Mouse (Mus musculus) embryonic facial prominence, embryonic 11.5 days (tissue): ENCODE results near the gene Arih2. TPM values are rescaled to one million over a fixed set of nuclear protein-coding genes. Genes with fewer than 3 reads are reported as not detected.

Experiments used
- ATAC-seq: fragments of 200-750 bp; cut with Nextera tagmentation; replicated peaks from 2 replicates; pipeline ENCODE4 v1.8.0; 2017; ENCODE audit warnings: low read depth; ENCODE audit not compliant: insufficient number of reproducible peaks, low FRiP score, low TSS enrichment
- DNase-seq: peaks from one replicate; pipeline ENCODE4 v3.0.0-alpha.2; 2015; ENCODE audit warnings: low spot score
- H3K27ac ChIP-seq: fragments of 300-500 bp; sonication (generic); replicated peaks from 2 replicates; pipeline ENCODE4 v1.5.1; 2014; ENCODE audit warnings: mild to moderate bottlenecking, low read depth, low read length, control low read depth
- H3K27me3 ChIP-seq: fragments of 300-500 bp; sonication (generic); 2 replicates; pipeline ENCODE4 v1.6.1; 2014; ENCODE audit warnings: mild to moderate bottlenecking, low read length, moderate library complexity, mixed read lengths; ENCODE audit not compliant: control insufficient read depth, insufficient read depth
- H3K36me3 ChIP-seq: fragments of 300-500 bp; sonication (generic); replicated peaks from 2 replicates; pipeline ENCODE4 v1.6.1; 2014; ENCODE audit warnings: low read depth, mild to moderate bottlenecking, low read length, moderate library complexity, mixed read lengths; ENCODE audit not compliant: control insufficient read depth, insufficient read depth
- H3K4me1 ChIP-seq: fragments of 300-500 bp; sonication (generic); 2 replicates; pipeline ENCODE4 v1.6.1; 2014; ENCODE audit warnings: low read length, mixed read lengths; ENCODE audit not compliant: control insufficient read depth, insufficient read depth
- H3K4me2 ChIP-seq: fragments of 300-500 bp; sonication (generic); 2 replicates; pipeline ENCODE4 v1.6.1; 2014; ENCODE audit warnings: low read depth, mild to moderate bottlenecking, control low read depth, low read length, moderate library complexity
- H3K4me3 ChIP-seq: fragments of 300-500 bp; sonication (generic); 2 replicates; pipeline ENCODE4 v1.5.1; 2014; ENCODE audit warnings: low read depth, low read length, control low read depth
- H3K9ac ChIP-seq: fragments of 300-500 bp; sonication (generic); replicated peaks from 2 replicates; pipeline ENCODE4 v1.6.1; 2014; ENCODE audit warnings: mild to moderate bottlenecking, control low read depth, low read length
- H3K9me3 ChIP-seq: fragments of 300-500 bp; sonication (generic); replicated peaks from 2 replicates; pipeline ENCODE4 v1.6.1; 2016; ENCODE audit warnings: mild to moderate bottlenecking, low read length, inconsistent platforms, mixed read lengths; ENCODE audit not compliant: control insufficient read depth
- WGBS: fragments of 180-500 bp; shearing (Covaris S2); extraction: QIAGEN DNeasy Blood & Tissue Kit; methylation state at CpG from one replicate; pipeline ENCODE4 v1.1.7; 2014; 5-methylcytosine and 5-hydroxymethylcytosine counted together
- polyA plus RNA-seq: library from polyadenylated mRNA; unstranded; fragments of >200 nt; fragmentation: Nextera tagmentation; extraction: Ambion mirVana; gene quantifications from 2 replicates; pipeline ENCODE4 v1.2.1, GENCODE M21; 2014

The Arih2 gene
- polyA plus RNA-seq, 1 experiment from 2014 or later: 44.1 TPM

DNA sequence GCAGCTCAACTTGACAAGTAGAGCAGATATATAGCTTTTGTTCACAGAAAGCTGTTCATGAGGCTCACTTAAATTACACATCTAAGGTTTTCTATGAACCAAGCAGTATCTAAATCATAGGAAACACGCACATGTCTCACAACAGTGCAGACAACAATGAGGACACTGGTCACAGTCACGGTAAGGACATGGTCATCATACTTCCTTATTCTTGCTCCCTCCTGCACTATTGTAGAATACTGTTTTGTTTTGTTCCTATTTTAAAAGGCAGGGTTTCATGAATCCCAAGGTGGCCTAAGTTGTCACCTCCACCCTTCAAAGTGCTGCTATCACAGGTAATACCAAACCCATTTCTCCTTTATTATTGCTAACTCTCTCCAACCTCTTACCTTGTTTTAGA, 9.4 kb downstream of the Arih2 start:
- no peak overlapping the region for H3K4me2 ChIP-seq
- no peaks in the 10 kb centered on the region for H3K4me1 ChIP-seq
- no peak for DNase-seq
- no peak overlapping the region for H3K27ac ChIP-seq
- no peaks in the 10 kb centered on the region for H3K9me3 ChIP-seq
- H3K4me3 ChIP-seq: no peak overlapping the region
- no peak overlapping the region for H3K9ac ChIP-seq
- ATAC-seq: no peak
- no peaks in the 10 kb centered on the region for H3K27me3 ChIP-seq
- no peaks in the 10 kb centered on the region for H3K36me3 ChIP-seq
- 89% methylated on average over 2 of the region's 2 CpGs for WGBS

DNA sequence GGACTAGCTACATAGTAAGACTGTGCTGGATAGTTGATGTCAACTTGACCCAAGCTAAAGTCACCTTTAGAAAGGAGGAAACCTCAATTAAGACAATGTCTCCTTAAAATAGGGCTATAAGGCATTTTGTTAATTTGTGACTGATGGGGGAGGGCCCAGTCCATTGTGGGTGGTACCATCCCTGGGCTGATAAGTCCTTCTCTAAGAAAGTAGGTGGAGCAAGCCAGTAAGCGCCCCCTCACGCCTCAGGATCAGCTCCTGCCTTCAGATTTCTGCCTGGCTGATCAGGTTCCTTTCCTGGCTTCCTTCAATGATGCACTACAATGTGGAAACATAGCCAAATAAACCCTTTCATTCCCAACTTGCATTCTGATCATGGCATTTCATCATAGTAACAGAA, 13.8 kb downstream of the Arih2 start:
- H3K27ac ChIP-seq: no peak overlapping the region

DNA sequence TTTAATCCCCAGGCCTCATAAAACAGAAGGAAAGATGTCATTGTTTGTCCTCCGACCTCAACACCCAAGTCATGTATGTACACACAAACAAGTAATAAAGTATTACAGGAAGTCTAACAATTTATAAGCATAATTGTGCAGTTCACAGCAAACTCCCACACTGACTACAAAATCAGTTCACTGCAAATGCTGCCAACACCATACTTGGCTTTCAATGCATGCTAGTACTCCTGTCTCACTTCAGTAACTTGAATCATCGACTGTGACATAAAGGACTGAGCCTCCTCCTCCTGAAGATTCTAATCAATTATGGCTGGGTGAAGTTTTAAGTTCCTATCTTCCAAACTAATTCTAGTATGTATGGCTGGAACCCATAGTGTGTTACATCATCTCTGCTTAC, 15.3 kb downstream of the Arih2 start:
- no peak overlapping the region for H3K27ac ChIP-seq
- H3K4me1 ChIP-seq: no peaks in the 10 kb centered on the region
- H3K9ac ChIP-seq: no peak overlapping the region
- H3K9me3 ChIP-seq: no peaks in the 10 kb centered on the region
- 87% methylated on average over 2 of the region's 2 CpGs for WGBS
- no peak overlapping the region for H3K4me3 ChIP-seq
- no peak overlapping the region for H3K4me2 ChIP-seq
- no peak for DNase-seq
- H3K27me3 ChIP-seq: no peaks in the 10 kb centered on the region
- no peaks in the 10 kb centered on the region for H3K36me3 ChIP-seq
- ATAC-seq: no peak

More for the DNA sequence above, 13.8 kb downstream of the Arih2 start:
- DNase-seq (no peak), ATAC-seq (no peak)
- no peak overlapping the region for H3K9ac ChIP-seq
- no peaks in the 10 kb centered on the region for H3K4me1 ChIP-seq
- no peaks in the 10 kb centered on the region for H3K36me3 ChIP-seq
- H3K27me3 ChIP-seq: no peaks in the 10 kb centered on the region
- H3K9me3 ChIP-seq: no peaks in the 10 kb centered on the region
- H3K4me2 ChIP-seq: no peak overlapping the region
- no peak overlapping the region for H3K4me3 ChIP-seq
- 88% methylated on average over 2 of the region's 2 CpGs for WGBS

DNA sequence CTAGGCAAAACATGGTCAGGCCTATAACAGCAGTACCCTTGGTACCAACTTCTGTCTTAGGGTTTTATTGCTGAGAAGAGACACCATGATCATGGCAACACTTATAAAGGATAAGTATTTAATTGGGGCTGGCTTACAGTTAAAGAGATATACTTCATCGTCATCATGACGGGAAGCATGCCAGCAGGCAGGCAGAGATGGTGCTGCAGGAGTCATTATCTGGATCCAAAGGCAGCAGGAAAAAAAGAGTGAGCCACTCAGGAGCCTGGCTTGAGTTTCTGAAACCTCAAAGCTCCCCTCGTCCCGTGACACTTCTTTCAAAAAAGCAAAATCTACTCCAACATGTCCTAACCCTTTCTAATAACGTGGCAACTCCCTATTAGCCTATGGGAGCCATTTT, 16.8 kb downstream of the Arih2 start:
- Histone ChIP-seq H3K9me3 (no peaks in the 10 kb centered on the region), H3K9ac (no peak overlapping the region), H3K4me2 (no peak overlapping the region), H3K36me3 (no peaks in the 10 kb centered on the region), H3K27me3 (no peaks in the 10 kb centered on the region), H3K4me3 (no peak overlapping the region), H3K27ac (no peak overlapping the region), H3K4me1 (no peaks in the 10 kb centered on the region)
- 88% methylated on average over 5 of the region's 5 CpGs for WGBS
- ATAC-seq (no peak), DNase-seq (no peak)

DNA sequence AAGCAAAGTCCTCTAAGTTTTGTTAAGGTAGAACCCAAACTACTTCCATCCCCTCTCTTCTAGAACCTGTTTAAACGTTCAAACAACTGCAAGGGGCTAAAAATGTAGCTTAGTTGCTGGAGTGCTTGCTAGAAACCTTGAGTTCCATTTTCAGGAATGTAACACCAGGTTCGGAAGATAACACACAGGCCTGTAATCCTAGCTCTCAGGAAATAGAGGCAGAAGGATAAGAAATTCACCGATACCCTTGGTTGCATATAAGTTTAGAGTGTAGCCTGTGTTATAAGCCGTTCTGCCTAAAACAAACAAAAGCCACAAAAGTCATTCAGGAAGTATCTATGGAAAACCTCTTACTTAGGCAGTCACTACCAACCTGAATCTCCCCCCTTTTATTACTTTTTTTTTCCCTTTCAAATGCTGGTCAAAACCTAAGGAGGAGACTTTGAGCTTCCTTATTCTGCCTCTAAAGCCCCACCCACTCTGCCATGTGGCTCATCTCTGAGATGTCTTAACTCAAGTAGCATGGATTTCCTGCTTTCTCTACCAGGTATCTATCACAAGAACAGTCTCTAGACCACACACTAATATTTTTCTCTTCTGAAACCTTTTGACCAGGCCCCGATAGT, 17.4 kb downstream of the Arih2 start:
- Histone ChIP-seq H3K27me3 (no peaks in the 10 kb centered on the region), H3K9ac (no peak overlapping the region), H3K27ac (no peak overlapping the region), H3K4me2 (no peak overlapping the region), H3K4me3 (no peak overlapping the region), H3K9me3 (no peaks in the 10 kb centered on the region), H3K4me1 (no peaks in the 10 kb centered on the region), H3K36me3 (no peaks in the 10 kb centered on the region)
- no peak for DNase-seq
- ATAC-seq: no peak
- WGBS: 90% methylated on average over 5 of the region's 5 CpGs

DNA sequence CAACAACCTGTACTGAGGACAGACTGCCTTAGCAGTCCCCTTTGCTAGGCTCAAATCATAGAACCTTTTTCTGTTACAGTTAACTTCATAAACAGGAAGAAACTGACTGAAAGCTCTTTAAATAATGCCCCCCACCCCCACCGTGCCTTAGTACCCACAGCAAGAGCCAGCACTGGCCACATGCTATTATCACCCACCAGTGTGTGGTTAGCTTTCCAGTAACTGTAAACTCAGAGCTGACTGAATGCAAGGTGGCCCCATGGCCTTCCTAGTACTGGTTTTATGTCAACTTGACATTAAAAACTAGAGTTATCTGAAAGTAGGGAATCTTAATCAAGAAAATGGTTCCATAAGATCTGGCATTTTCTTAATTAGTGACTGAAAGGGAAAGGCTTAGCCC, 18.5 kb downstream of the Arih2 start:
- H3K9ac ChIP-seq: no peak overlapping the region
- ATAC-seq (no peak), DNase-seq (no peak)
- H3K4me3 ChIP-seq: no peak overlapping the region
- H3K9me3 ChIP-seq: no peaks in the 10 kb centered on the region
- H3K36me3 ChIP-seq: no peaks in the 10 kb centered on the region
- no peaks in the 10 kb centered on the region for H3K4me1 ChIP-seq
- no peak overlapping the region for H3K4me2 ChIP-seq
- WGBS: 94% methylated on average over 1 of the region's 1 CpGs
- no peaks in the 10 kb centered on the region for H3K27me3 ChIP-seq
- H3K27ac ChIP-seq: no peak overlapping the region

DNA sequence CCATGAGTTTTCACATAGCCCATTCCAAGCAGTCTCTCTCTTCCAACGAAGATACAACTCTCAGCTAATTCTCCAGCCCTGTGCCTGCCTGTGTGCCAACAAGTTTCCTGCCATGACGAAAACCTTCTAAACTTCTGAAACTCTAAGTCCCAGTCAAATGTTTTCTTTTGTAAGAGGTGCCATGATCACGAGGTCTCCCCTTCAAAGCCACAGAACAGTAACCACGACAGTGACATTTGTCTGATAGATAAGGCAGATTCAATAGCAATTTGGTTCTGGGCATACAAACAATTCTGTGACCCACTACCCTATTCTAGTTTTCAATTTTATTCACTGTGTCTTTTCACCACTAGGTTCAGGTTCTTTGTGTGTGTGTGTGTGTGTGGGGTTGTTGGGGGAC, 21.0 kb downstream of the Arih2 start:
- Histone ChIP-seq H3K9ac (no peak overlapping the region), H3K36me3 (no peaks in the 10 kb centered on the region), H3K9me3 (no peaks in the 10 kb centered on the region), H3K4me1 (no peaks in the 10 kb centered on the region), H3K27ac (no peak overlapping the region), H3K4me3 (no peak overlapping the region), H3K27me3 (no peaks in the 10 kb centered on the region), H3K4me2 (no peak overlapping the region)
- ATAC-seq (no peak), DNase-seq (no peak)
- WGBS: 84% methylated on average over 4 of the region's 4 CpGs

DNA sequence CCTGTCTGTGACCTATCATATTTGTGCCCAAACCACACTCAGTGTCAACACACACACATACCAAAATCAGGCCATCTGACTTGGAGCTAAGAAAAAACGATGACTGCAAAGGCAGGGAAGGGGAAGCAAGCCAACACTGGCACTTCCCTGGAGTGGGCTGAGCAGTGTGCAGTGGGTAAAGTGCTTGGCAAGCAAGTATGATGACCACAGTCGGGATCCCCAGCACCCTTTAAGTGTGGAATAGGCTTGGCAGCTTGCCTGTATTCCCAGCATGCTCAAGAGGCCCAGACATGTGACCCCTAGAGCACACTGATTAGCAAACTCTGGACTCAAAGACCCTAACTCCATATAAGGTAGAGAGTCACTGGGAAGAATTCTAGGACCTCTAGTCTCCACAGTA, 22.7 kb downstream of the Arih2 start:
- no peak overlapping the region for H3K9ac ChIP-seq

More for the DNA sequence above, 22.7 kb downstream of the Arih2 start:
- H3K27me3 ChIP-seq: no peaks in the 10 kb centered on the region
- no peaks in the 10 kb centered on the region for H3K4me1 ChIP-seq
- DNase-seq (no peak), ATAC-seq (no peak)
- 84% methylated on average over 2 of the region's 2 CpGs for WGBS
- no peak overlapping the region for H3K4me2 ChIP-seq
- H3K27ac ChIP-seq: no peak overlapping the region
- no peaks in the 10 kb centered on the region for H3K36me3 ChIP-seq
- H3K9me3 ChIP-seq: no peaks in the 10 kb centered on the region
- H3K4me3 ChIP-seq: no peak overlapping the region
